Mouse (Mus musculus) ES-Bruce4 (cell line): ENCODE measurements around the gene Golga3.

ENCODE experiments used
- CTCF ChIP-seq: IDR thresholded peaks from one replicate; pipeline ENCODE4 v1.8.1; 2011; ENCODE audit warnings: low read depth, low read length
- POLR2A ChIP-seq: IDR thresholded peaks from one replicate; pipeline ENCODE4 v1.8.1; 2011; ENCODE audit warnings: low read length; ENCODE audit not compliant: insufficient read depth

DNA sequence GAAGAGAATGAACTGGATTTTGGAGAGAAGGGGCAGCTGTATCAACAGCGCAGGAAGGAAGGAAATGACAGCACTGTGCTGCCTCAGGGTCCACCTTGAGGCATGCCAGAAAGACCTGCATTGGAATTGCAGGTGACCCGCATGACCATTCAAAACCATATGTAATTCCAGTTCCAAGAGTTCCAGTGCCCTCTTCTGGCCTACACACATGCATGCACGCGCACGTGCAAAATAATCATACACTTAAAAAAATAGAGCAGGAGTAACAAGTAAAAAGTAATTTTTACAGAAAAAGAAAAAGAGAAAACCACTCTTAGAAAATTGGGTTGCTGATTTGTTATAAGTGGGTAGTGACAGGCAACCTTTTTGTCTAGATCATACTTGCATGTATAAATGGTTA, 33.5 kb upstream of the Golga3 start:
- TF ChIP-seq CTCF (no peak), POLR2A (no peak)
